Mouse (Mus musculus) stomach, postnatal 0 days (tissue): ENCODE measurements around the gene Polr3g. TPM values are rescaled to one million over a fixed set of nuclear protein-coding genes. Genes with fewer than 3 reads are reported as not detected.

Source experiments
- ATAC-seq: fragments of 200-750 bp; cut with Nextera tagmentation; 2 replicates; pipeline ENCODE4 v1.8.0; 2017; ENCODE audit not compliant: low FRiP score, low TSS enrichment
- DNase-seq: peaks from one replicate; pipeline ENCODE4 v3.0.0-alpha.2; 2016; ENCODE audit warnings: low spot score
- H3K27ac ChIP-seq: fragments of 300-500 bp; sonication (generic); replicated peaks from 2 replicates; pipeline ENCODE4 v1.5.1; 2014; ENCODE audit warnings: mild to moderate bottlenecking, control low read depth
- H3K27me3 ChIP-seq: fragments of 300-500 bp; sonication (generic); 2 replicates; pipeline ENCODE4 v1.6.1; 2014; ENCODE audit warnings: low read length; ENCODE audit not compliant: control insufficient read depth, insufficient read depth
- H3K36me3 ChIP-seq: fragments of 300-500 bp; sonication (generic); 2 replicates; pipeline ENCODE4 v1.6.1; 2014; ENCODE audit warnings: low read length, mixed read lengths; ENCODE audit not compliant: control insufficient read depth, insufficient read depth
- H3K4me1 ChIP-seq: fragments of 300-500 bp; sonication (generic); replicated peaks from 2 replicates; pipeline ENCODE4 v1.6.1; 2014; ENCODE audit warnings: antibody characterized with exemption; ENCODE audit not compliant: control insufficient read depth, insufficient read depth
- H3K4me2 ChIP-seq: fragments of 300-500 bp; sonication (generic); replicated peaks from 2 replicates; pipeline ENCODE4 v1.6.1; 2014; ENCODE audit warnings: low read depth, mild to moderate bottlenecking, control low read depth, moderate library complexity
- H3K4me3 ChIP-seq: fragments of 300-500 bp; sonication (generic); 2 replicates; pipeline ENCODE4 v1.5.1; 2014; ENCODE audit warnings: low read depth, low read length, control low read depth
- H3K9ac ChIP-seq: fragments of 300-500 bp; sonication (generic); 2 replicates; pipeline ENCODE4 v1.6.1; 2014; ENCODE audit warnings: mild to moderate bottlenecking, low read length, control low read depth, mixed read lengths
- H3K9me3 ChIP-seq: fragments of 300-500 bp; sonication (generic); 2 replicates; pipeline ENCODE4 v1.6.1; 2016; ENCODE audit warnings: low read length; ENCODE audit not compliant: control insufficient read depth
- CTCF ChIP-seq: IDR thresholded peaks from 2 replicates; pipeline ENCODE4 v1.5.1; 2016; ENCODE audit warnings: antibody characterized with exemption, low read depth, mild to moderate bottlenecking, moderate library complexity
- EP300 ChIP-seq: optimal IDR thresholded peaks from 2 replicates; pipeline ENCODE3; 2016; ENCODE audit warnings: antibody characterized with exemption
- WGBS: fragments of 180-500 bp; shearing (Covaris S2); extraction: QIAGEN DNeasy Blood & Tissue Kit; methylation state at CpG from one replicate; pipeline ENCODE4 v1.1.7; 2014; 5-methylcytosine and 5-hydroxymethylcytosine counted together
- polyA plus RNA-seq: library from polyadenylated mRNA; unstranded; fragments of >200 nt; fragmentation: Nextera tagmentation; extraction: Ambion mirVana; gene quantifications from 2 replicates; pipeline ENCODE4 v1.2.1, GENCODE M21; 2015

The Polr3g gene
- polyA plus RNA-seq, 1 experiment from 2014 or later = 39.6 TPM

GRCm38 (mm10) chr13:81703148-81703547 is 7.7 kb downstream of the Polr3g start:
- TF ChIP-seq EP300 (no peak), CTCF (no peak)
- 84% methylated on average over 7 of the region's 7 CpGs for WGBS

GRCm38 (mm10) chr13:81694446-81694845 is 16.4 kb downstream of the Polr3g start:
- TF ChIP-seq EP300 = no peak
- no peak for TF ChIP-seq CTCF
- Histone ChIP-seq H3K9me3 (no peaks in the 10 kb centered on the region), H3K4me2 (no peak overlapping the region), H3K36me3 (no peaks in the 10 kb centered on the region), H3K4me1 (no peaks in the 10 kb centered on the region), H3K27ac (no peak overlapping the region), H3K9ac (no peak overlapping the region), H3K4me3 (no peak overlapping the region), H3K27me3 (no peaks in the 10 kb centered on the region)
- 93% methylated on average over 12 of the region's 12 CpGs for WGBS
- no peak for ATAC-seq
- no peak for DNase-seq

More at GRCm38 (mm10) chr13:81703148-81703547, 7.7 kb downstream of the Polr3g start:
- ATAC-seq (no peak), DNase-seq (no peak)
- H3K4me3 ChIP-seq = no peak overlapping the region
- H3K4me1 ChIP-seq = no peaks in the 10 kb centered on the region
- no peak overlapping the region for H3K4me2 ChIP-seq
- H3K36me3 ChIP-seq = no peaks in the 10 kb centered on the region
- no peak overlapping the region for H3K9ac ChIP-seq
- no peaks in the 10 kb centered on the region for H3K9me3 ChIP-seq
- H3K27ac ChIP-seq = no peak overlapping the region
- H3K27me3 ChIP-seq = no peaks in the 10 kb centered on the region

GRCm38 (mm10) chr13:81691606-81692005 is 19.2 kb downstream of the Polr3g start:
- no peak overlapping the region for H3K9ac ChIP-seq
- H3K9me3 ChIP-seq = no peaks in the 10 kb centered on the region
- DNase-seq (no peak), ATAC-seq (peak; percentile 68; the same call in 1 of the 2 replicates)
- no peak overlapping the region for H3K27ac ChIP-seq
- no peaks in the 10 kb centered on the region for H3K4me1 ChIP-seq
- no peaks in the 10 kb centered on the region for H3K27me3 ChIP-seq
- no peaks in the 10 kb centered on the region for H3K36me3 ChIP-seq
- no peak overlapping the region for H3K4me3 ChIP-seq
- TF ChIP-seq CTCF (no peak), EP300 (no peak)
- H3K4me2 ChIP-seq = no peak overlapping the region
- 60% methylated on average over 9 of the region's 9 CpGs for WGBS

- H3K27me3 ChIP-seq = no peaks in the 10 kb centered on the region
- ATAC-seq (0 out of 2 replicates have a peak, but pooled peaks have one; percentile 42), DNase-seq (no peak)
- H3K36me3 ChIP-seq = no peaks in the 10 kb centered on the region
- no peak overlapping the region for H3K4me2 ChIP-seq
- H3K9me3 ChIP-seq = no peaks in the 10 kb centered on the region
- no peaks in the 10 kb centered on the region for H3K4me1 ChIP-seq
- H3K9ac ChIP-seq = no peak overlapping the region
- WGBS = 55% methylated on average over 10 of the region's 10 CpGs
- H3K27ac ChIP-seq = no peak overlapping the region
- no peak overlapping the region for H3K4me3 ChIP-seq
- TF ChIP-seq CTCF = no peak
- no peak for TF ChIP-seq EP300
These were observed 20.3 kb downstream of the Polr3g start for GRCm38 (mm10) chr13:81690477-81690876.

- 0 out of 2 replicates have a peak, but pooled peaks have one; percentile 45 for ATAC-seq
- Histone ChIP-seq H3K27me3 (no peaks in the 10 kb centered on the region), H3K4me3 (no peak overlapping the region), H3K36me3 (no peaks in the 10 kb centered on the region), H3K4me2 (no peak overlapping the region), H3K4me1 (no peaks in the 10 kb centered on the region), H3K9me3 (no peaks in the 10 kb centered on the region), H3K27ac (no peak overlapping the region), H3K9ac (no peak overlapping the region)
- no peak for DNase-seq
- TF ChIP-seq CTCF = no peak
- no peak for TF ChIP-seq EP300
- 83% methylated on average over 3 of the region's 3 CpGs for WGBS
These were observed 21.2 kb downstream of the Polr3g start for GRCm38 (mm10) chr13:81689587-81689986.

GRCm38 (mm10) chr13:81684884-81685283 is 25.9 kb downstream of the Polr3g start:
- H3K9ac ChIP-seq = no peak overlapping the region
- H3K36me3 ChIP-seq = no peaks in the 10 kb centered on the region
- no peaks in the 10 kb centered on the region for H3K9me3 ChIP-seq
- H3K4me3 ChIP-seq = no peak overlapping the region
- no peak for TF ChIP-seq EP300
- no peak for TF ChIP-seq CTCF
- no peaks in the 10 kb centered on the region for H3K4me1 ChIP-seq
- no peaks in the 10 kb centered on the region for H3K27me3 ChIP-seq
- H3K4me2 ChIP-seq = no peak overlapping the region
- WGBS = 78% methylated on average over 3 of the region's 3 CpGs
- H3K27ac ChIP-seq = no peak overlapping the region
- no peak for DNase-seq
- ATAC-seq = no peak
